Mouse (Mus musculus) urinary bladder, postnatal 10 days (tissue): ENCODE data around the gene Serpinb1b.
"Not testable (repeated sequence)": the region's sequence is repeated elsewhere in the genome, so short reads cannot be mapped to it uniquely, and the experiment has no call there.

Experiments used
- DNase-seq: peaks from one replicate; pipeline ENCODE4 v3.0.0; 2022; ENCODE audit warnings: low spot score

Gene Serpinb1b

GRCm38 (mm10) chr13:33078056-33078705, at the start of gene Serpinb1b:
Gene Serpinb1b, plus strand, starts transcription at chr13:33078575.
- no peak for DNase-seq

GRCm38 (mm10) chr13:33029478-33029877, 48.9 kb upstream of the Serpinb1b start:
- not testable (repeated sequence) for DNase-seq

GRCm38 (mm10) chr13:33030281-33030680, 48.1 kb upstream of the Serpinb1b start:
- no peak for DNase-seq

- DNase-seq: no peak
These were observed 42.9 kb upstream of the Serpinb1b start for GRCm38 (mm10) chr13:33035506-33035905.

GRCm38 (mm10) chr13:33043542-33043941, 34.8 kb upstream of the Serpinb1b start:
- DNase-seq: no peak

GRCm38 (mm10) chr13:33047234-33047633, 31.1 kb upstream of the Serpinb1b start:
- no peak for DNase-seq

- no peak for DNase-seq
These were observed 30.2 kb upstream of the Serpinb1b start for GRCm38 (mm10) chr13:33048187-33048586.

GRCm38 (mm10) chr13:33051697-33052096, 26.7 kb upstream of the Serpinb1b start:
- DNase-seq: no peak

- DNase-seq: no peak
These were observed 15.3 kb upstream of the Serpinb1b start for GRCm38 (mm10) chr13:33063048-33063447.

- no peak for DNase-seq
These were observed 10.9 kb upstream of the Serpinb1b start for GRCm38 (mm10) chr13:33067387-33067977.

GRCm38 (mm10) chr13:33068164-33068563, 10.2 kb upstream of the Serpinb1b start:
- no peak for DNase-seq

- no peak for DNase-seq
These were observed 6.6 kb upstream of the Serpinb1b start for GRCm38 (mm10) chr13:33071776-33072175.

- no peak for DNase-seq
These were observed 4.3 kb upstream of the Serpinb1b start for GRCm38 (mm10) chr13:33074029-33074428.

GRCm38 (mm10) chr13:33076247-33076646, 2.1 kb upstream of the Serpinb1b start:
- no peak for DNase-seq

GRCm38 (mm10) chr13:33077026-33077685, 1.2 kb upstream of the Serpinb1b start:
- no peak for DNase-seq

- DNase-seq: no peak
These were observed 1.0 kb downstream of the Serpinb1b start for GRCm38 (mm10) chr13:33079391-33079790.

GRCm38 (mm10) chr13:33080356-33080755, 2.0 kb downstream of the Serpinb1b start:
- DNase-seq: no peak

- DNase-seq: no peak
These were observed 5.5 kb downstream of the Serpinb1b start for GRCm38 (mm10) chr13:33083834-33084233.

GRCm38 (mm10) chr13:33084975-33085694, 6.8 kb downstream of the Serpinb1b start:
- no peak for DNase-seq

- no peak for DNase-seq
These were observed 7.5 kb downstream of the Serpinb1b start for GRCm38 (mm10) chr13:33085695-33086432.

- DNase-seq: no peak
These were observed 11.2 kb downstream of the Serpinb1b start for GRCm38 (mm10) chr13:33089566-33089965.

- no peak for DNase-seq
These were observed 12.2 kb downstream of the Serpinb1b start for GRCm38 (mm10) chr13:33090546-33090945.
